Comparison of ENCODE assay signal across 12 mouse cellular contexts in genomic region chr11:86386576-86386975, GRCm38 (mm10).
DNase-seq lines count a peak whose midpoint lies in the region.
"Had no signal": no experiment of that assay in that cellular context is flagged by ENCODE, and none has a peak within 500 bp of the region (broad histone marks: within the 10 kb centered on the region; RNA-seq: fewer than 3 reads in every experiment).

No protein-coding gene starts in this region.

- DNase-seq in cerebellum, postnatal 36 days, result peak; percentile 6 to 10
- DNase-seq in cerebellum, adult 18-20 months, result no peak
- peak; percentile 9 for DNase-seq in layer of hippocampus, adult 11-12 months (ENCODE audit: low spot score)
- no peak for DNase-seq in layer of hippocampus, adult 9-10 months (ENCODE audit: low spot score)
- peak; percentile 8 for DNase-seq in right cerebral cortex, postnatal 25 days
- no peak for DNase-seq in right cerebral cortex, postnatal 14 days
- DNase-seq in kidney, adult 18-20 months, result no peak
- DNase-seq: adrenal gland, postnatal 14 days; gastrocnemius, postnatal 10 days; kidney, postnatal 4 days; lung, postnatal 14 days; right cerebral cortex, postnatal 4 days had no signal

Comparison
In these comparisons a context has a peak if more than half of its experiments do, and no peak if none do; other contexts are left out.
1. DNase-seq: peak in cerebellum, postnatal 36 days (2 of 2), layer of hippocampus, adult 11-12 months (single experiment) and right cerebral cortex, postnatal 25 days (single experiment); none in cerebellum, adult 18-20 months (0 of 2), layer of hippocampus, adult 9-10 months (single experiment), right cerebral cortex, postnatal 14 days (single experiment) and kidney, adult 18-20 months (single experiment).